Mouse (Mus musculus): ENCODE data around the gene Oser1.

- TF ChIP-seq POLR2A (IDR thresholded peaks at IDR 0.05; ENCODE audit: borderline replicate concordance, insufficient read depth, low read length): no peak
- TF ChIP-seq CTCF (IDR thresholded peaks at IDR 0.05; ENCODE audit: borderline replicate concordance, insufficient read depth, low read depth, low read length): no peak
Observed at GRCm38 (mm10) chr2:163394977-163395376, 29.5 kb downstream of the Oser1 start.
